Mouse (Mus musculus) testis, adult 2 months (tissue): Measurements from ENCODE around the gene Tmem104.

Experiments
- CTCF ChIP-seq: fragments of 200-500 bp; IDR thresholded peaks from 2 replicates; pipeline ENCODE4 v1.5.1; 2012; ENCODE audit warnings: low read depth, mild to moderate bottlenecking, inconsistent platforms, low read length, moderate library complexity; ENCODE audit not compliant: control insufficient read depth, insufficient read depth, insufficient replicate concordance
- POLR2A ChIP-seq: fragments of 200-500 bp; IDR thresholded peaks from 2 replicates; pipeline ENCODE4 v1.6.1; 2012; ENCODE audit warnings: low read depth, mild to moderate bottlenecking, inconsistent platforms, low read length, moderate library complexity; ENCODE audit not compliant: control insufficient read depth

- no peak for TF ChIP-seq POLR2A
- no peak for TF ChIP-seq CTCF
Observed at GRCm38 (mm10) chr11:115209958-115210357, 22.7 kb downstream of the Tmem104 start.
